Mouse (Mus musculus) midbrain, embryonic 16.5 days (tissue): ENCODE results near the gene Ndufa13. TPM values are rescaled to one million over a fixed set of nuclear protein-coding genes. Genes with fewer than 3 reads are reported as not detected.
A peak's percentile ranks its signal among the peaks of the same experiment; 100 is the strongest.

Experiments
- ATAC-seq: fragments of 200-750 bp; cut with Nextera tagmentation; 2 replicates; pipeline ENCODE4 v1.8.0; 2017; ENCODE audit warnings: moderate TSS enrichment
- H3K27ac ChIP-seq: fragments of 300-500 bp; sonication (generic); 2 replicates; pipeline ENCODE4 v1.5.1; 2014; ENCODE audit warnings: mild to moderate bottlenecking, low read length, mixed read lengths
- H3K27me3 ChIP-seq: fragments of 300-500 bp; sonication (generic); 2 replicates; pipeline ENCODE4 v1.6.1; 2014; ENCODE audit warnings: low read depth, low read length, mixed read lengths; ENCODE audit not compliant: control insufficient read depth, insufficient read depth
- H3K36me3 ChIP-seq: fragments of 300-500 bp; sonication (generic); 2 replicates; pipeline ENCODE4 v1.6.1; 2014; ENCODE audit warnings: mild to moderate bottlenecking, low read length, moderate library complexity, mixed read lengths; ENCODE audit not compliant: control insufficient read depth, insufficient read depth
- H3K4me1 ChIP-seq: fragments of 300-500 bp; sonication (generic); 2 replicates; pipeline ENCODE4 v1.6.1; 2014; ENCODE audit warnings: mild to moderate bottlenecking, low read length, mixed read lengths; ENCODE audit not compliant: control insufficient read depth, insufficient read depth
- H3K4me2 ChIP-seq: fragments of 300-500 bp; sonication (generic); 2 replicates; pipeline ENCODE4 v1.6.1; 2014; ENCODE audit warnings: mild to moderate bottlenecking, low read length, mixed read lengths
- H3K4me3 ChIP-seq: fragments of 300-500 bp; sonication (generic); 2 replicates; pipeline ENCODE4 v1.5.1; 2014; ENCODE audit warnings: low read depth, mild to moderate bottlenecking, low read length, moderate library complexity, mixed read lengths
- H3K9ac ChIP-seq: fragments of 300-500 bp; sonication (generic); 2 replicates; pipeline ENCODE4 v1.6.1; 2014; ENCODE audit warnings: low read depth, low read length, mixed read lengths
- H3K9me3 ChIP-seq: fragments of 300-500 bp; sonication (generic); replicated peaks from 2 replicates; pipeline ENCODE4 v1.6.1; 2014; ENCODE audit warnings: mild to moderate bottlenecking, low read length, mixed read lengths; ENCODE audit not compliant: control insufficient read depth, poor library complexity, severe bottlenecking
- WGBS: fragments of 180-500 bp; shearing (Covaris S2); extraction: QIAGEN DNeasy Blood & Tissue Kit; methylation state at CpG from one replicate; pipeline ENCODE4 v1.1.7; 2014; 5-methylcytosine and 5-hydroxymethylcytosine counted together
- polyA plus RNA-seq: library from polyadenylated mRNA; unstranded; fragments of >200 nt; fragmentation: Nextera tagmentation; extraction: Ambion mirVana; gene quantifications from 2 replicates; pipeline ENCODE4 v1.2.1, GENCODE M21; 2015

Ndufa13 gene
- polyA plus RNA-seq, 1 experiment from 2014 or later, result 172 TPM

- Histone ChIP-seq H3K4me2 (no peak overlapping the region), H3K9ac (peak overlapping the region; percentile 40; the same call in 1 of the 2 replicates), H3K4me1 (peaks cover 15% of the 10 kb centered on the region), H3K36me3 (peaks cover 9% of the 10 kb centered on the region), H3K27ac (no peak overlapping the region), H3K4me3 (no peak overlapping the region), H3K9me3 (no peaks in the 10 kb centered on the region), H3K27me3 (no peaks in the 10 kb centered on the region)
- ATAC-seq, result 0 out of 2 replicates have a peak, but pooled peaks have one; percentile 9
- 31% methylated on average over 5 of the region's 5 CpGs for WGBS
Observed at GRCm38 (mm10) chr8:69915748-69916147, 13.4 kb upstream of the Ndufa13 start.

DNA sequence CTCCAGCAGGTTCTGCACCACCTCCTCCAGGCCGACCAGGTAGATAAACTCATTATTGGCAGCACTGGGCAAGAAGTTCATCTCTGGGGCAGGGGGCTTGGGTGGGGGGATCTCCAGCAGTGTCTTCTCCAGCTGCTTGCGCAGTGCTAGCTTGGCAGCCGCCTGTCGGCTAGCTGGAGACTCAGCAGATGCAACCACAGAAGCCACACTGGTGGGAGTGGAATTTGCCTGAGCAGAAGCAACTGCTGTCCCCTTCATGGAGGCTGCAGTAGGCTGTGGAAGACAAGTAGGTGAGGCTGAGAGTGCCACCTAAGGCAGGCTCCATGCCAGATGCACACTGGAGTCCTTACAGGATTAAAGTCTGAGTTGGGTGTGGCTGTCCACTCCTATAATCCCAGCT lies 12.2 kb upstream of the Ndufa13 start:
- Histone ChIP-seq H3K9me3 (no peaks in the 10 kb centered on the region), H3K27me3 (no peaks in the 10 kb centered on the region), H3K4me3 (no peak overlapping the region), H3K27ac (no peak overlapping the region), H3K36me3 (peaks cover 9% of the 10 kb centered on the region), H3K9ac (no peak overlapping the region), H3K4me1 (peaks cover 6% of the 10 kb centered on the region; the same call in 1 of the 2 replicates), H3K4me2 (no peak overlapping the region)
- no peak for ATAC-seq
- WGBS, result 89% methylated on average over 4 of the region's 4 CpGs

DNA sequence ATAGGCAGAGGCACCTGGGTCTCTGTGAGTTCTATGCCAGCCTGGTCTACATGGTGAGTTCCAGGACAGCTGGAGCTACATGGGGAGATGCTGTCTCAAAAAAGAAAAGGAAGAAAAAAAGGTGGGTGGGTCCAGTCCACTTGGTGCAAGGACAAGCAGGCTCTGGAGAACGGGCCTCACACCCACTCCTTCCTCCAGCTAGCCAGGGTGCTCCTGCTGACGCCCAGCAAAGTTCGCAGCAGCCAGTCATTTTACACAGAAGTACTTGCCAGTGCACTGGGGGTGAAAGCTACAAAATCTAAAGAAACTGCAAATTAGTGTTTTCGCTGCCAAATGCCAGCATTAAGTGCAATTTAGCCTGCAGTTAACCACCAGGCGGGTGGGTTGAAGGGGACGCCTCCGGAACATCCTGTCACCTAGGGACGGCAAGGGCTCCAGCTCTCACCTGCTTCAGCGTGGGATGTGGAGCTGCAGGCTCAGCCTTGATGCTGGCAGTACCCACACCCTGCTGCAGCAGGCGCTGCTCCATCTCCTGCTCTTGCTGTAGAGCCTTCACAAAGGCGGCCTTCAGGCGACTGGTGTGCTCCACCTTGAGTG lies 10.2 kb upstream of the Ndufa13 start:
- peaks cover 3% of the 10 kb centered on the region; the same call in 1 of the 2 replicates for H3K4me1 ChIP-seq
- H3K9ac ChIP-seq, result no peak overlapping the region
- 92% methylated on average over 12 of the region's 12 CpGs for WGBS
- no peak overlapping the region for H3K4me3 ChIP-seq
- H3K4me2 ChIP-seq, result no peak overlapping the region
- H3K27me3 ChIP-seq, result no peaks in the 10 kb centered on the region
- ATAC-seq, result no peak
- no peak overlapping the region for H3K27ac ChIP-seq
- no peaks in the 10 kb centered on the region for H3K9me3 ChIP-seq
- H3K36me3 ChIP-seq, result peaks cover 12% of the 10 kb centered on the region

DNA sequence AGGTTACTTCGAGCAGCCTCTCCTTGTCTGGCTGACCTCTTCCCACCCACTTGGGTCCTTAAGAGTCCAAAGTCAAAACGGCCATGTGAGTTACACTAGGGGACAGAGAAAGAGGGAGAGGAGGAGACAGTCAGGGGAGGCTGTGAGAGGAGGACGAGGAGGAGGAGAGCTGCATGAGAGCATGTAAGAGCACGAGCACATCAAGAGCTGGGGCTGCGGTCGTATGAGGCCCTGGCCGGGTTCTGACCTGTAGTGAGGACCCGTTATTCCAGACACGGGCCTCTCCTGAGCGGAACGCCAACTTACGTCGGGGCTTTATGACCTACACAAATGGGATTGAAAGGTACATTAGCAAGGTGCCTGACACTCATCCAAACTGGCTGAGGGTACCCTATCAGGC lies 9.6 kb upstream of the Ndufa13 start:
- no peak overlapping the region for H3K4me3 ChIP-seq
- H3K4me1 ChIP-seq, result peaks cover 3% of the 10 kb centered on the region; the same call in 1 of the 2 replicates
- H3K4me2 ChIP-seq, result no peak overlapping the region
- WGBS, result 91% methylated on average over 13 of the region's 13 CpGs
- no peaks in the 10 kb centered on the region for H3K27me3 ChIP-seq
- no peak overlapping the region for H3K9ac ChIP-seq
- peaks cover 12% of the 10 kb centered on the region for H3K36me3 ChIP-seq
- H3K9me3 ChIP-seq, result no peaks in the 10 kb centered on the region
- no peak overlapping the region for H3K27ac ChIP-seq
- ATAC-seq, result no peak

- H3K4me3 ChIP-seq, result no peak overlapping the region
- WGBS, result 91% methylated on average over 2 of the region's 2 CpGs
Observed at GRCm38 (mm10) chr8:69907106-69907505, 4.7 kb upstream of the Ndufa13 start.

GRCm38 (mm10) chr8:69906260-69906659 lies 3.9 kb upstream of the Ndufa13 start:
- H3K27ac ChIP-seq, result no peak overlapping the region
- peaks cover 3% of the 10 kb centered on the region; the same call in 1 of the 2 replicates for H3K36me3 ChIP-seq
- H3K4me2 ChIP-seq, result no peak overlapping the region
- peaks cover 15% of the 10 kb centered on the region for H3K4me1 ChIP-seq
- no peaks in the 10 kb centered on the region for H3K9me3 ChIP-seq
- no peaks in the 10 kb centered on the region for H3K27me3 ChIP-seq
- 94% methylated on average over 2 of the region's 2 CpGs for WGBS
- H3K9ac ChIP-seq, result no peak overlapping the region
- no peak overlapping the region for H3K4me3 ChIP-seq
- ATAC-seq, result no peak

More at GRCm38 (mm10) chr8:69907106-69907505, 4.7 kb upstream of the Ndufa13 start:
- Histone ChIP-seq H3K9me3 (no peaks in the 10 kb centered on the region), H3K4me1 (peaks cover 12% of the 10 kb centered on the region), H3K9ac (no peak overlapping the region), H3K27ac (no peak overlapping the region), H3K27me3 (no peaks in the 10 kb centered on the region), H3K36me3 (peaks cover 7% of the 10 kb centered on the region; the same call in 1 of the 2 replicates), H3K4me2 (no peak overlapping the region)
- ATAC-seq, result no peak

GRCm38 (mm10) chr8:69904096-69904495 lies 1.7 kb upstream of the Ndufa13 start:
- H3K27ac ChIP-seq, result no peak overlapping the region
- WGBS, result 88% methylated on average over 8 of the region's 8 CpGs

GRCm38 (mm10) chr8:69903063-69903542 lies 745 bp upstream of the Ndufa13 start:
- Histone ChIP-seq H3K27ac (peak overlapping the region; percentile 89), H3K9me3 (no peaks in the 10 kb centered on the region), H3K4me2 (peak overlapping the region; percentile 100), H3K9ac (peak overlapping the region; percentile 75), H3K36me3 (no peaks in the 10 kb centered on the region; the same call in 1 of the 2 replicates), H3K4me3 (peak overlapping the region; percentile 67), H3K27me3 (no peaks in the 10 kb centered on the region), H3K4me1 (peaks cover 32% of the 10 kb centered on the region)
- ATAC-seq, result peak; percentile 91
- WGBS, result under 1% methylated on average over 43 of the region's 45 CpGs

More at GRCm38 (mm10) chr8:69904096-69904495, 1.7 kb upstream of the Ndufa13 start:
- H3K4me3 ChIP-seq, result no peak overlapping the region
- ATAC-seq, result no peak
- H3K9me3 ChIP-seq, result no peaks in the 10 kb centered on the region
- no peak overlapping the region for H3K9ac ChIP-seq
- peak overlapping the region; percentile 100; the same call in 1 of the 2 replicates for H3K4me2 ChIP-seq
- H3K27me3 ChIP-seq, result no peaks in the 10 kb centered on the region
- peaks cover 30% of the 10 kb centered on the region for H3K4me1 ChIP-seq
- H3K36me3 ChIP-seq, result no peaks in the 10 kb centered on the region

- Histone ChIP-seq H3K27me3 (no peaks in the 10 kb centered on the region), H3K9ac (peak overlapping the region; percentile 84), H3K9me3 (no peaks in the 10 kb centered on the region), H3K4me2 (peak overlapping the region; percentile 100), H3K27ac (peak overlapping the region; percentile 88), H3K36me3 (no peaks in the 10 kb centered on the region; the same call in none of the 2 replicates), H3K4me3 (peak overlapping the region; percentile 67), H3K4me1 (peaks cover 36% of the 10 kb centered on the region)
- WGBS, result 1% methylated on average over 41 of the region's 41 CpGs
- peak; percentile 76 for ATAC-seq
Observed at GRCm38 (mm10) chr8:69901484-69902162, 735 bp downstream of the Ndufa13 start.
